Mouse (Mus musculus) midbrain, embryonic 14.5 days (tissue): ENCODE measurements around the gene Crmp1. TPM values are rescaled to one million over a fixed set of nuclear protein-coding genes. Genes with fewer than 3 reads are reported as not detected.

Experiments used
- ATAC-seq: fragments of 200-750 bp; cut with Nextera tagmentation; 2 replicates; pipeline ENCODE4 v1.8.0; 2017; ENCODE audit warnings: moderate number of reproducible peaks, moderate library complexity; ENCODE audit not compliant: low FRiP score, low TSS enrichment
- DNase-seq: peaks from one replicate; pipeline ENCODE4 v3.0.0-alpha.2; 2015
- H3K27ac ChIP-seq: fragments of 300-500 bp; sonication (generic); replicated peaks from 2 replicates; pipeline ENCODE4 v1.5.1; 2014; ENCODE audit warnings: mild to moderate bottlenecking, low read depth, low read length, moderate library complexity
- H3K27me3 ChIP-seq: fragments of 300-500 bp; sonication (generic); 2 replicates; pipeline ENCODE4 v1.6.1; 2014; ENCODE audit warnings: low read length, control low read depth, mixed read lengths; ENCODE audit not compliant: control insufficient read depth, insufficient read depth
- H3K36me3 ChIP-seq: fragments of 300-500 bp; sonication (generic); 2 replicates; pipeline ENCODE4 v1.6.1; 2014; ENCODE audit warnings: low read length, control low read depth; ENCODE audit not compliant: control insufficient read depth, insufficient read depth
- H3K4me1 ChIP-seq: fragments of 300-500 bp; sonication (generic); 2 replicates; pipeline ENCODE4 v1.6.1; 2014; ENCODE audit warnings: mild to moderate bottlenecking, antibody characterized with exemption, low read length, control low read depth; ENCODE audit not compliant: control insufficient read depth, insufficient read depth
- H3K4me2 ChIP-seq: fragments of 300-500 bp; sonication (generic); 2 replicates; pipeline ENCODE4 v1.6.1; 2014; ENCODE audit warnings: mild to moderate bottlenecking, low read length, moderate library complexity
- H3K4me3 ChIP-seq: fragments of 300-500 bp; sonication (generic); replicated peaks from 2 replicates; pipeline ENCODE4 v1.5.1; 2014; ENCODE audit warnings: low read depth, low read length
- H3K9ac ChIP-seq: fragments of 300-500 bp; sonication (generic); replicated peaks from 2 replicates; pipeline ENCODE4 v1.6.1; 2014; ENCODE audit warnings: mild to moderate bottlenecking, low read length, moderate library complexity
- H3K9me3 ChIP-seq: fragments of 300-500 bp; sonication (generic); 2 replicates; pipeline ENCODE4 v1.6.1; 2016; ENCODE audit warnings: low read length, control low read depth, mixed read lengths; ENCODE audit not compliant: control insufficient read depth
- WGBS: fragments of 180-500 bp; shearing (Covaris S2); extraction: QIAGEN DNeasy Blood & Tissue Kit; methylation state at CpG from one replicate; pipeline ENCODE4 v1.1.7; 2014; 5-methylcytosine and 5-hydroxymethylcytosine counted together
- polyA plus RNA-seq: library from polyadenylated mRNA; unstranded; fragments of >200 nt; fragmentation: Nextera tagmentation; extraction: Ambion mirVana; gene quantifications from 2 replicates; pipeline ENCODE4 v1.2.1, GENCODE M21; 2014

Gene Crmp1
- polyA plus RNA-seq, 1 experiment from 2014 or later, result 906 TPM

DNA sequence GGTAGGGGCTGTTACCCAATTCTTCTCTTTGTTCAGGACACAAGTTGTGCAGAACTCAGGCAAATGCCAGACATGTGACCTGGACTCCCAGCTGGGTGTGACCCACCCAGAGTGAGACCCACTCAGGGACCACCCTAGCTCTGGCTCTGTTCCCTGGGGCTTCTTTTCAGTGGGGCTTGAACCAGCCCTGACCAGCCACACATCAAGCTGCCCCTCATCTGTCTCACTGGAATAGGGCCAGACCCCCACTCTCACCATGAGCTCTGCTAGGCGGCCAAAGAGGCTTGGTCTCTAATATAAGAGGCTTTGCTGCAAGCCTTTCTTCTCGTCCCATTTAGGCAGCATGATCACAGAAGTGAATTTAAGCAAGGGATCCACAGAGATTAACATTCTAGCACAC lies 35.4 kb upstream of the Crmp1 start:
- no peak overlapping the region for H3K4me2 ChIP-seq
- ATAC-seq (no peak), DNase-seq (no peak)
- H3K27ac ChIP-seq, result no peak overlapping the region
- WGBS, result 49% methylated on average over 2 of the region's 2 CpGs
- no peaks in the 10 kb centered on the region for H3K27me3 ChIP-seq
- no peaks in the 10 kb centered on the region for H3K4me1 ChIP-seq
- no peaks in the 10 kb centered on the region for H3K9me3 ChIP-seq
- H3K36me3 ChIP-seq, result no peaks in the 10 kb centered on the region
- H3K9ac ChIP-seq, result no peak overlapping the region
- no peak overlapping the region for H3K4me3 ChIP-seq

DNA sequence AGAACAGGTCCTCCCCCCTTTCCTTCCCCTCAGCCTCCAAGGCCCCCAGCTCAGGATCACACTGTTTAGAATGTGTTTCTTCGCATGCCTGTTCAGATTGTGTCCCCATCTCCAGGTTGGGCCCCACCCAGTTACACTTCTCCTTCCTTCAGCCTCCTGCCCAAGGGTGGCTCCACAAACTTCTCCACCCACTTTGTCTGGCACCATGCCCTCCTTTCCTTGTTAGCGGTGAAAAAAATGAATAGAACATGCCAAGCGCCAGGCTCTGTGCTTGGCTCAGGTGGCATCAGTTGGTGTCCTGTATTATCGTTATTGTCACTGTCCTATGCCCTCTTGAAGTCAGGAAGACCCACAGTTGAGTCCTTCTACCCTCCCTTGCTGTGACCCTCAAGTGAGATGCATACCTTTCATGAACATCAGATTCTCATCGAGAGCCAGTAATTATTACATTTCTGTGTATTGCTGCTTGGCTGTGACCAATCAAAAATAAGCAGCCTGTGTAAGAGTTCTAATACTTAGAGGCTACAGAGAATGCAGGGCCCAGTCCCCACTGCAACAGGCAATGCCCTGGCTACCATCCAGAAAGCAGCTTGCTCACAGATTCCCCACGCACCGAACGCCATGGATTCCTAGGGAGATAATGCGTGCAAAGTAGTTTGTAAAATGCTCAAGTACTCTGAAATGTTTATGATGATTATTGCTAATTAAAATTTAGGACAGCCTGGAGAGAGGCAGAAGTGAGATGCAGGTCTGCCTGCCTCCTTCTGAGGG lies 28.6 kb upstream of the Crmp1 start:
- Histone ChIP-seq H3K4me2 (no peak overlapping the region), H3K4me1 (no peaks in the 10 kb centered on the region), H3K9me3 (no peaks in the 10 kb centered on the region), H3K4me3 (no peak overlapping the region), H3K9ac (no peak overlapping the region), H3K27me3 (no peaks in the 10 kb centered on the region), H3K36me3 (no peaks in the 10 kb centered on the region), H3K27ac (no peak overlapping the region)
- 85% methylated on average over 9 of the region's 9 CpGs for WGBS
- DNase-seq (no peak), ATAC-seq (no peak)

DNA sequence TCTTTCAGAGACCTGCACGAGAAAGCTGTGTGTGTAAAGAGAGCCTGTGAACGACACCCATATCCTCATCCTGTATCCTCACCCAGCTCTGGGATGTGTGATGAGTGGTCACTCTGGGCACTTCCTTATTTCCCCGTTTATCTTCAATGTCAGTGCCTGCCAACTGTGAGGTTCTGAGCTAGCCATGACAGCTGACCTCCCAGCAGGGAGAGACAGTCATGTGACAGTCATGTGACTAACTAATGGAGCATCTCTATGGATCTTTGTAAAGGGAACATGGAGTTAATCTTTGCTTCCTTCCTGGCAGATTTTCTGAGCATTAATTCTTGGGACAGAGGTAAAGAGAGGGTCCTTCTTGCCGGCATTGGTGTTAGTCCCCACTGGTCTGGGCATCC lies 28.0 kb upstream of the Crmp1 start:
- Histone ChIP-seq H3K9ac (no peak overlapping the region), H3K9me3 (no peaks in the 10 kb centered on the region), H3K4me3 (no peak overlapping the region), H3K27ac (no peak overlapping the region), H3K4me2 (no peak overlapping the region), H3K4me1 (no peaks in the 10 kb centered on the region), H3K27me3 (no peaks in the 10 kb centered on the region), H3K36me3 (no peaks in the 10 kb centered on the region)
- WGBS, result 82% methylated on average over 4 of the region's 4 CpGs
- ATAC-seq (no peak), DNase-seq (no peak)

DNA sequence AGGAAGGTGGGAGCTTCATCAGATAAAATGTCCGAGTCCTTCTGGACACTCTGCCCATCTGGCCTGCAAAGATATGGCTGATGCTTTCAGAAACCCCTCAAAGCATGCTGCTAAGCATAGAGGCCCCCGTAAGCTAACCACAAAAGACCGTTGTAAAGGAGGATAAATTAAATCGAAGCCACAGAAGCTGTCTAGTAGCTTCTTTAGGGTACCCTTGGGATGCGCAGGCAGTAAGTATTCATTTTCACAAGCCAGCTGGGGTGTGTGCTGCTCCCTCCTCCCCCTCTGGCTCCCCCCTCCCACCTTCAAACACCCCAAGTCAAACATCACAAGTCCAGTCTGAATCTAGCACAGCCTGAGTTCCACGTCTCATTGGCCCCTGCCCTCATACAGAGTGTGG lies 27.1 kb upstream of the Crmp1 start:
- no peaks in the 10 kb centered on the region for H3K9me3 ChIP-seq
- no peak overlapping the region for H3K4me3 ChIP-seq
- H3K36me3 ChIP-seq, result no peaks in the 10 kb centered on the region
- 76% methylated on average over 6 of the region's 6 CpGs for WGBS
- H3K27me3 ChIP-seq, result no peaks in the 10 kb centered on the region
- ATAC-seq, result no peak
- H3K4me1 ChIP-seq, result no peaks in the 10 kb centered on the region
- H3K9ac ChIP-seq, result no peak overlapping the region
- H3K4me2 ChIP-seq, result no peak overlapping the region
- DNase-seq, result no peak
- H3K27ac ChIP-seq, result no peak overlapping the region

DNA sequence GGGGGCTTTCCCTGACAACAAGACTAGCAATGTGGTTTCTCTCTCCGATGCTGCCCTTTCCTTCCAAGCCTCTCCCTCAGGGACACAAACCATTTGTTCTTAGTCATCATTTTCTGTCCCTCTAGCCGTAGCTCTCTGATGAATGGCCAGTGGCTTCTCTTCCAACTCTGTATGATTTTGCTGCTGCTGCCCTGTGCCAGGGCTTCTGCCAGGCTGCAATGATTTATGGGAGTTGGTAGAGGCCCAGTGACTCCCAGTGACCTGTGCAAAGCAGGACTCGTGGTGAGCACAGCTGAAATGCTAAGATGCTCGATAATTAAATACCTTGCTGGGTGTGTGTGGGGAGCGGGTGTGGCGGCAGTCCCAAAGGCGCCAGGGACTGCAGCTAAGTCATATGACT lies 26.5 kb upstream of the Crmp1 start:
- no peak overlapping the region for H3K9ac ChIP-seq
- H3K36me3 ChIP-seq, result no peaks in the 10 kb centered on the region
- H3K4me1 ChIP-seq, result no peaks in the 10 kb centered on the region
- ATAC-seq, result no peak
- no peak overlapping the region for H3K4me2 ChIP-seq
- 90% methylated on average over 7 of the region's 7 CpGs for WGBS
- no peaks in the 10 kb centered on the region for H3K9me3 ChIP-seq
- no peaks in the 10 kb centered on the region for H3K27me3 ChIP-seq
- DNase-seq, result no peak
- no peak overlapping the region for H3K4me3 ChIP-seq
- H3K27ac ChIP-seq, result no peak overlapping the region

DNA sequence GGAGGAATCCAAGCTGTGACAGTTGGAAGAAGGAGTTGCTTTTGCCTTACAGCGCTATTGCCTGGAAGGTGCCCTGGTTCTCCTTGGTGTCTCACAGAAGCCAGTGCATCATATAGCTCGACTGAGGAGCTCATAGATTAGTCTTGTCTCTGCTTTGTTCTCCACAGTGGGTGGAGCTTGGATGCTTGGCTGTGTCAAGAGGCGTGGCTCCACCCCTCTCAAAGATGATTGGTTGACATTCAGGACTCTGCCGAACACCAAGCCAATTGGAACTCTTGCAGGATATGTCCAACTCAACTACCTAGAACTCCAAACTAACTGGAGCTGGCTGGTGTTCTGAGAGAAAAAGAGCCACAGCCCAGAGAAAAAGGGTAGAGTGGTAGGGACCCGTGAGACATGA lies 22.1 kb upstream of the Crmp1 start:
- no peak overlapping the region for H3K4me3 ChIP-seq
- ATAC-seq (no peak), DNase-seq (no peak)
- no peaks in the 10 kb centered on the region for H3K4me1 ChIP-seq
- 43% methylated on average over 5 of the region's 5 CpGs for WGBS
- H3K9me3 ChIP-seq, result no peaks in the 10 kb centered on the region
- H3K4me2 ChIP-seq, result no peak overlapping the region
- H3K36me3 ChIP-seq, result no peaks in the 10 kb centered on the region
- H3K27ac ChIP-seq, result no peak overlapping the region
- no peak overlapping the region for H3K9ac ChIP-seq
- H3K27me3 ChIP-seq, result no peaks in the 10 kb centered on the region

DNA sequence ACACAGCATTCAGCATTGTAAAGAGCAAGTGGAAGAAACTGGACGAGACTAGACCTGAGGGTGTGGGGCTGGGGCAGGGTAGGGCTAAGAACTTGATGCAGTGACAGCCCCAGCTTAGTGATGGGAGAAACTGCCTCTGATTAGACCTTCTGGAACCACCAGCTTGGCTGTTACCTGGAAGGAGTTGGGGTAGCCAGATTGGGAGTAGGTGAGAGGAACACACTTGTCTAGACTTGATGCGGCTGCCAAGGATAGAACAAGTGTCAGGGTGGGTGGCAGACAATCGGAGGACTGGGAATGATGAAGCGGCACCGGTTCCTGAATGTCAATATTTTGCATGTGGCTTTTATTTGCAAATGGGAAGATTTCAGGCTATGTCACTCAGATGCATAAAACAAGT lies 21.2 kb upstream of the Crmp1 start:
- Histone ChIP-seq H3K9me3 (no peaks in the 10 kb centered on the region), H3K27me3 (no peaks in the 10 kb centered on the region), H3K4me3 (no peak overlapping the region), H3K36me3 (no peaks in the 10 kb centered on the region), H3K9ac (no peak overlapping the region), H3K4me2 (no peak overlapping the region), H3K4me1 (no peaks in the 10 kb centered on the region), H3K27ac (no peak overlapping the region)
- ATAC-seq (no peak), DNase-seq (no peak)
- WGBS, result 89% methylated on average over 5 of the region's 5 CpGs

DNA sequence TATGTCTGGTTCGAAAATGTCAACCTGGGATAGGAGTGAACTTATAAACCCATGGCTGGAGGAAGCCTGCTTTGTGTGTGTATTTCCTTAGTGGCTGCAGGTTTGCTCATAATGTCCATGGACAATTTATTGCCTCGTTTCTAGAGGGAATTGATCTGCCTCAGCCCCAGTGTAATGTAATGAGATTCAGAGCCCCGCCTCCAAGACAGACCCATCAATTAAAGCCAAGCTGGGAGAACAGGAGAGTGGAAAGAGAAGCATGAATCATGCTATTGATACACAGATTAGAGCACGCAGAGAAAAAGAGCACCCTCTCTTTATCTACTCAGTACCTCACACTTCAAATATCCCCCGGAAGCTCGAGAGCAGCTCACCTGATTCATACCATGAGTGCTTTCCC lies 20.2 kb upstream of the Crmp1 start:
- no peak overlapping the region for H3K27ac ChIP-seq
- 56% methylated on average over 6 of the region's 6 CpGs for WGBS
- H3K9ac ChIP-seq, result no peak overlapping the region
- DNase-seq, result no peak
- ATAC-seq, result no peak
- H3K9me3 ChIP-seq, result no peaks in the 10 kb centered on the region
- H3K4me3 ChIP-seq, result no peak overlapping the region
- no peaks in the 10 kb centered on the region for H3K4me1 ChIP-seq
- H3K27me3 ChIP-seq, result no peaks in the 10 kb centered on the region
- no peaks in the 10 kb centered on the region for H3K36me3 ChIP-seq
- no peak overlapping the region for H3K4me2 ChIP-seq

DNA sequence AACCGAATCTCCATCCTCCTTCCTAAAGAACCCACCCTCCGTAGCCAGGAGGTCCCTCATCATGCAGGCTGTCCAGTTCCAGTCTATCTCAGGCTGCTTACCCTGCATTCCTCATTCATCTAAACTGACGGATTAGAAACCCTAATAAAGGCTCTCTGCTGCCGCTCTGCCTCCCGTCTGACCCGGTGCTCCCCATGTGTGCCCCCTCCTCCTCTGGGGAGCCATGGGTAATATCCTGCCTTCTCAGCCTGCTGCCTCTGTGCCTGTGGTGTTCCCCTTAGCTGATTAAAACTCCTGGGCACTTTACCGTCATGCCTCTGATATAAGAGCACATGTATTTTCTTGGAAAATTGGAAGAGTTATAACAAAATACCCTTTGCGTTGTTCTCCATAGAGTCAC lies 19.4 kb upstream of the Crmp1 start:
- H3K4me2 ChIP-seq, result no peak overlapping the region
- H3K4me1 ChIP-seq, result no peaks in the 10 kb centered on the region
- DNase-seq (no peak), ATAC-seq (no peak)
- H3K27me3 ChIP-seq, result no peaks in the 10 kb centered on the region
- no peak overlapping the region for H3K4me3 ChIP-seq
- 46% methylated on average over 8 of the region's 8 CpGs for WGBS
- H3K9ac ChIP-seq, result no peak overlapping the region
- no peak overlapping the region for H3K27ac ChIP-seq
- no peaks in the 10 kb centered on the region for H3K9me3 ChIP-seq
- no peaks in the 10 kb centered on the region for H3K36me3 ChIP-seq
